Mouse (Mus musculus) gastrocnemius, postnatal 25 days (tissue): Measurements from ENCODE around the gene Miga1. TPM values are rescaled to one million over a fixed set of nuclear protein-coding genes. Genes with fewer than 3 reads are reported as not detected.
A peak's percentile ranks its signal among the peaks of the same experiment; 100 is the strongest.

Experiments used
- DNase-seq: peaks from one replicate; pipeline ENCODE4 v3.0.0; 2022
- long read RNA-seq, 2 experiments: library from polyadenylated mRNA; stranded (forward); transcript quantifications; one replicate each; pipeline ENCODE4 v2.0.0; 2021
- total RNA-seq, 2 experiments: library from RNA; stranded (reverse); gene quantifications; 1 replicate in 1 of 2; 2 replicates in 1 of 2; pipeline ENCODE4 v1.2.3; 2021

The Miga1 gene
- total RNA-seq, result 1 to 10 TPM; 4.8 to 5.7 TPM
- long read RNA-seq, experiment 1, full-length matches to known transcripts, result 1 of 3 reads
- long read RNA-seq, experiment 1, partial matches to known transcripts, result 0 of 3 reads
- long read RNA-seq, experiment 1, other reads (novel, unspliced or antisense), result 2 of 3 reads
- long read RNA-seq, experiment 2, partial matches to known transcripts, result 0 of 2 reads
- long read RNA-seq, experiment 2, other reads (novel, unspliced or antisense), result 2 of 2 reads

- peak; percentile 45 for DNase-seq
Measured at GRCm38 (mm10) chr3:152339862-152340557, at the start of gene Miga1. Gene Miga1, minus strand, starts transcription at chr3:152340407.

GRCm38 (mm10) chr3:152384106-152384505 is 43.9 kb upstream of the Miga1 start:
- no peak for DNase-seq

GRCm38 (mm10) chr3:152376063-152376462 is 35.9 kb upstream of the Miga1 start:
- DNase-seq, result no peak

GRCm38 (mm10) chr3:152364181-152364580 is 24.0 kb upstream of the Miga1 start:
- DNase-seq, result no peak

- DNase-seq, result peak; percentile 59
Measured at GRCm38 (mm10) chr3:152359151-152359550, 18.9 kb upstream of the Miga1 start.

GRCm38 (mm10) chr3:152356751-152357150 is 16.5 kb upstream of the Miga1 start:
- DNase-seq, result no peak

GRCm38 (mm10) chr3:152355361-152355760 is 15.2 kb upstream of the Miga1 start:
- no peak for DNase-seq

GRCm38 (mm10) chr3:152353434-152354177 is 13.4 kb upstream of the Miga1 start:
- DNase-seq, result no peak

- no peak for DNase-seq
Measured at GRCm38 (mm10) chr3:152352289-152352688, 12.1 kb upstream of the Miga1 start.

GRCm38 (mm10) chr3:152350966-152351365 is 10.8 kb upstream of the Miga1 start:
- no peak for DNase-seq

- DNase-seq, result no peak
Measured at GRCm38 (mm10) chr3:152350431-152350830, 10.2 kb upstream of the Miga1 start.

GRCm38 (mm10) chr3:152348011-152348830 is 8.0 kb upstream of the Miga1 start:
- no peak for DNase-seq

- DNase-seq, result no peak
Measured at GRCm38 (mm10) chr3:152347227-152347626, 7.0 kb upstream of the Miga1 start.

- no peak for DNase-seq
Measured at GRCm38 (mm10) chr3:152346633-152347141, 6.5 kb upstream of the Miga1 start.

GRCm38 (mm10) chr3:152345732-152346632 is 5.8 kb upstream of the Miga1 start, which contains the start of gene Usp33:
Gene Usp33, plus strand, starts transcription at chr3:152346478.
- peak; percentile 96 for DNase-seq

GRCm38 (mm10) chr3:152342961-152343517 is 2.8 kb upstream of the Miga1 start:
- no peak for DNase-seq

GRCm38 (mm10) chr3:152336085-152336484 is 4.1 kb downstream of the Miga1 start:
- DNase-seq, result no peak

GRCm38 (mm10) chr3:152333641-152334040 is 6.6 kb downstream of the Miga1 start:
- DNase-seq, result no peak

- no peak for DNase-seq
Measured at GRCm38 (mm10) chr3:152332545-152333300, 7.5 kb downstream of the Miga1 start.

GRCm38 (mm10) chr3:152332104-152332503 is 8.1 kb downstream of the Miga1 start:
- DNase-seq, result no peak
